ENCODE assay signal across 22 mouse cellular contexts in genomic region chr17:66750481-66751206, GRCm38 (mm10).
DNase-seq lines count a peak whose midpoint lies in the region; ATAC-seq and TF ChIP-seq lines count a peak whose summit lies in the region.
"Had no signal": no experiment of that assay in that cellular context is flagged by ENCODE, and none has a peak within 500 bp of the region (broad histone marks: within the 10 kb centered on the region; RNA-seq: fewer than 3 reads in every experiment).

No protein-coding gene starts in this region.

- in situ Hi-C loops in Patski (cut with MboI; ENCODE audit: low pct_unique_long_range_greater_than_20kb): loop anchor here (5.0 kb wide), 1 partner anchor 173 kb away; no protein-coding TSS in a partner anchor

- POLR2A ChIA-PET in Patski (lab: Charles Lee): no interaction called here

- 81% methylated on average over 4 of the region's 4 CpGs for WGBS in heart, embryonic 10.5 days
- WGBS in midbrain, embryonic 11.5 days: 86% methylated on average over 4 of the region's 4 CpGs
- 83% methylated on average over 4 of the region's 4 CpGs for WGBS in midbrain, embryonic 13.5 days
- 86% methylated on average over 4 of the region's 4 CpGs for WGBS in midbrain, embryonic 15.5 days

- no peak overlapping the region for H3K9ac ChIP-seq in midbrain, embryonic 11.5 days (ENCODE audit: low read length)
- H3K9ac ChIP-seq in midbrain, embryonic 13.5 days (replicated peaks): no peak overlapping the region
- no peak overlapping the region for H3K9ac ChIP-seq in midbrain, embryonic 15.5 days
- H3K9ac ChIP-seq: heart, embryonic 13.5 days; hindbrain, embryonic 13.5 days; intestine, embryonic 15.5 days had no signal

- no peaks in the 10 kb centered on the region for H3K9me3 ChIP-seq in heart, embryonic 10.5 days
- H3K9me3 ChIP-seq in midbrain, embryonic 11.5 days (ENCODE audit: control insufficient read depth, low read length): no peaks in the 10 kb centered on the region
- H3K9me3 ChIP-seq in midbrain, embryonic 13.5 days: no peaks in the 10 kb centered on the region
- no peaks in the 10 kb centered on the region for H3K9me3 ChIP-seq in midbrain, embryonic 15.5 days
- H3K9me3 ChIP-seq: embryonic facial prominence, embryonic 10.5 days; heart, embryonic 13.5 days; hindbrain, embryonic 13.5 days; intestine, embryonic 15.5 days had no signal

- H3K4me1 ChIP-seq in heart, embryonic 10.5 days: 0 out of 2 replicates have a peak, but pooled peaks cover 2% of the 10 kb centered on the region
- no peaks in the 10 kb centered on the region for H3K4me1 ChIP-seq in midbrain, embryonic 11.5 days (ENCODE audit: control insufficient read depth, insufficient read depth, low read length)
- H3K4me1 ChIP-seq in midbrain, embryonic 13.5 days (replicated peaks): peaks cover 11% of the 10 kb centered on the region
- H3K4me1 ChIP-seq in midbrain, embryonic 15.5 days: peaks cover 3% of the 10 kb centered on the region; the same call in 1 of the 2 replicates
- H3K4me1 ChIP-seq: heart, embryonic 13.5 days had no signal

- ATAC-seq in midbrain, embryonic 11.5 days (ENCODE audit: low FRiP score): no peak
- no peak for ATAC-seq in midbrain, embryonic 13.5 days
- ATAC-seq in Patski: peak; percentile 80
- ATAC-seq in midbrain, embryonic 15.5 days (replicated peaks): no peak
- ATAC-seq: CD4-positive, CD25-positive, alpha-beta regulatory T cell, adult 4 months; forebrain, embryonic 16.5 days; hindbrain, postnatal 0 days; intestine, embryonic 15.5 days had no signal

- TF ChIP-seq CTCF in Patski (IDR thresholded peaks at IDR 0.05): no peak

- H3K27ac ChIP-seq in heart, embryonic 10.5 days: no peak overlapping the region
- H3K27ac ChIP-seq in midbrain, embryonic 11.5 days (ENCODE audit: low read depth, low read length): no peak overlapping the region
- no peak overlapping the region for H3K27ac ChIP-seq in midbrain, embryonic 13.5 days
- H3K27ac ChIP-seq in midbrain, embryonic 15.5 days: no peak overlapping the region
- H3K27ac ChIP-seq: embryonic facial prominence, embryonic 10.5 days; heart, embryonic 13.5 days; hindbrain, embryonic 13.5 days; hindbrain, postnatal 0 days; intestine, embryonic 15.5 days had no signal

- H3K36me3 ChIP-seq in heart, embryonic 10.5 days: no peaks in the 10 kb centered on the region
- no peaks in the 10 kb centered on the region for H3K36me3 ChIP-seq in midbrain, embryonic 11.5 days (ENCODE audit: control insufficient read depth, insufficient read depth, low read length)
- H3K36me3 ChIP-seq in midbrain, embryonic 13.5 days: no peaks in the 10 kb centered on the region
- H3K36me3 ChIP-seq in midbrain, embryonic 15.5 days (replicated peaks): no peaks in the 10 kb centered on the region
- H3K36me3 ChIP-seq: embryonic facial prominence, embryonic 10.5 days; G1E; heart, embryonic 13.5 days; hindbrain, embryonic 13.5 days; intestine, embryonic 15.5 days had no signal

- peak; percentile 17 for DNase-seq in heart, embryonic 10.5 days (ENCODE audit: low spot score)
- no peak for DNase-seq in heart, postnatal 25 days (ENCODE audit: low spot score)
- peak; percentile 51 for DNase-seq in midbrain, embryonic 11.5 days (ENCODE audit: low spot score, missing footprints)
- peak; percentile 63 for DNase-seq in Patski (ENCODE audit: low read depth, low spot score)
- no peak for DNase-seq in right cerebral cortex, postnatal 14 days
- DNase-seq in retina, postnatal 1 day: no peak
- DNase-seq: adrenal gland, adult 8-10 months; adrenal gland, postnatal 36 days; cerebellum, adult 2 months; cerebellum, postnatal 10 days; gastrocnemius, postnatal 10 days had no signal

- intact Hi-C loops in heart, postnatal 25 days (cut with DNase I): loop anchor here (10.0 kb wide), 1 partner anchor 834 kb away; no protein-coding TSS in a partner anchor

- no peaks in the 10 kb centered on the region for H3K27me3 ChIP-seq in heart, embryonic 10.5 days (ENCODE audit: insufficient read depth, poor library complexity, severe bottlenecking)
- no peaks in the 10 kb centered on the region for H3K27me3 ChIP-seq in midbrain, embryonic 11.5 days (ENCODE audit: control insufficient read depth, insufficient read depth, low read length)
- no peaks in the 10 kb centered on the region for H3K27me3 ChIP-seq in midbrain, embryonic 13.5 days
- H3K27me3 ChIP-seq in Patski: no peaks in the 10 kb centered on the region
- no peaks in the 10 kb centered on the region for H3K27me3 ChIP-seq in midbrain, embryonic 15.5 days (replicated peaks)
- H3K27me3 ChIP-seq: heart, embryonic 13.5 days; hindbrain, embryonic 13.5 days; intestine, embryonic 15.5 days had no signal

- CTCF ChIA-PET in Patski (lab: Charles Lee): interaction anchor here (0.8 to 1.2 kb wide), 3 partner anchors 11 to 70 kb away, joined by 3 to 4 read pairs (median 3); no protein-coding TSS in a partner anchor

- H3K4me3 ChIP-seq in heart, embryonic 10.5 days: no peak overlapping the region
- H3K4me3 ChIP-seq in midbrain, embryonic 11.5 days (ENCODE audit: low read depth, low read length): no peak overlapping the region
- H3K4me3 ChIP-seq in midbrain, embryonic 13.5 days (replicated peaks): no peak overlapping the region
- no peak overlapping the region for H3K4me3 ChIP-seq in midbrain, embryonic 15.5 days
- H3K4me3 ChIP-seq: embryonic facial prominence, embryonic 10.5 days; erythroblast, embryonic 14.5 days; heart, embryonic 13.5 days; hindbrain, embryonic 13.5 days; intestine, embryonic 15.5 days had no signal

- no peak overlapping the region for H3K4me2 ChIP-seq in midbrain, embryonic 11.5 days
- H3K4me2 ChIP-seq in midbrain, embryonic 13.5 days (replicated peaks): no peak overlapping the region
- no peak overlapping the region for H3K4me2 ChIP-seq in midbrain, embryonic 15.5 days
- H3K4me2 ChIP-seq: heart, embryonic 13.5 days; hindbrain, embryonic 13.5 days; intestine, embryonic 15.5 days had no signal

Comparison
In these comparisons a context has a peak if more than half of its experiments do, and no peak if none do; other contexts are left out.
1. DNase-seq: peak in heart, embryonic 10.5 days (single experiment), midbrain, embryonic 11.5 days (single experiment) and Patski (single experiment); none in heart, postnatal 25 days (single experiment), right cerebral cortex, postnatal 14 days (single experiment) and retina, postnatal 1 day (single experiment).